Mouse (Mus musculus) CH12.LX (cell line): Measurements from ENCODE around the gene Uqcr11. TPM values are rescaled to one million over a fixed set of nuclear protein-coding genes. Genes with fewer than 3 reads are reported as not detected.

Source experiments
- DNase-seq: peaks from one replicate; pipeline ENCODE4 v3.0.0-alpha.2; 2013; ENCODE audit errors: extremely low read depth
- H3K27ac ChIP-seq: 2 replicates; pipeline ENCODE4 v1.5.1; 2012; ENCODE audit warnings: low read depth, mild to moderate bottlenecking, control low read depth, moderate library complexity; ENCODE audit not compliant: insufficient read depth
- H3K27me3 ChIP-seq: replicated peaks from 2 replicates; pipeline ENCODE3; 2012; ENCODE audit warnings: inconsistent platforms
- H3K36me3 ChIP-seq, 2 experiments: replicated peaks in 1 of 2; 2 replicates each; pipeline versions ENCODE3 to v1.6.1; 2012; ENCODE audit warnings: inconsistent platforms in 1 of 2, low read length in 1 of 2, mild to moderate bottlenecking in 1 of 2, mixed read lengths in 1 of 2, moderate library complexity in 1 of 2; ENCODE audit not compliant: control insufficient read depth in 1 of 2, insufficient read depth in 1 of 2
- H3K4me1 ChIP-seq, 2 experiments: 2 replicates each; pipeline ENCODE4 v1.6.1; 2012; ENCODE audit warnings: inconsistent platforms in 1 of 2, moderate library complexity in 1 of 2; ENCODE audit not compliant: insufficient read depth in 2 of 2, control insufficient read depth in 1 of 2
- H3K4me2 ChIP-seq: 2 replicates; pipeline ENCODE4 v1.6.1; 2012; ENCODE audit warnings: low read depth, mild to moderate bottlenecking, control low read depth; ENCODE audit not compliant: poor library complexity, insufficient read depth, severe bottlenecking
- H3K4me3 ChIP-seq, 3 experiments: fragments of 150-350 bp in 1 of 3; sonication (generic) in 1 of 3; replicated peaks in 1 of 3; 2 replicates each; pipeline versions ENCODE3 to v1.5.1; 2011 to 2012; ENCODE audit warnings: low read depth in 2 of 3, low read length in 2 of 3, mild to moderate bottlenecking in 2 of 3, moderate library complexity in 2 of 3, control low read depth in 1 of 3, improper control_type of control experiment in 1 of 3, inconsistent platforms in 1 of 3, mixed read lengths in 1 of 3; ENCODE audit not compliant: poor library complexity in 1 of 3
- H3K79me2 ChIP-seq: replicated peaks from 2 replicates; pipeline ENCODE4 v1.6.1; 2012; ENCODE audit warnings: mild to moderate bottlenecking, moderate library complexity; ENCODE audit not compliant: control insufficient read depth, poor library complexity, insufficient read depth, severe bottlenecking; ENCODE audit errors: extremely low read depth
- H3K9ac ChIP-seq: 2 replicates; pipeline ENCODE4 v1.6.1; 2012; ENCODE audit warnings: low read depth, mild to moderate bottlenecking, control low read depth, moderate library complexity; ENCODE audit not compliant: insufficient read depth
- H3K9me3 ChIP-seq: replicated peaks from 2 replicates; pipeline ENCODE3; 2012; ENCODE audit warnings: low read length, inconsistent platforms, mixed read lengths
- EP300 ChIP-seq: IDR thresholded peaks from 2 replicates; pipeline ENCODE4 v1.6.1; 2011; ENCODE audit warnings: low read length, improper control_type of control experiment
- HCFC1 ChIP-seq: IDR thresholded peaks from 2 replicates; pipeline ENCODE4 v1.6.1; 2012; ENCODE audit warnings: low read depth, mild to moderate bottlenecking, inconsistent platforms, low read length, improper control_type of control experiment
- IRF4 ChIP-seq: IDR thresholded peaks from 2 replicates; pipeline ENCODE4 v1.6.1; 2014; ENCODE audit warnings: low read depth, mild to moderate bottlenecking, inconsistent platforms, low read length, improper control_type of control experiment
- JUND ChIP-seq: conservative IDR thresholded peaks from 2 replicates; pipeline ENCODE4 v1.6.1; 2011; ENCODE audit warnings: low read depth, low read length, improper control_type of control experiment
- KAT2A ChIP-seq: IDR thresholded peaks from 2 replicates; pipeline ENCODE4 v1.6.1; 2012; ENCODE audit warnings: low read length, improper control_type of control experiment, inconsistent platforms; ENCODE audit not compliant: insufficient replicate concordance
- MAFK ChIP-seq: IDR thresholded peaks from 2 replicates; pipeline ENCODE4 v1.6.1; 2011; ENCODE audit warnings: low read length, improper control_type of control experiment; ENCODE audit not compliant: insufficient replicate concordance
- MEF2A ChIP-seq: IDR thresholded peaks from 2 replicates; pipeline ENCODE4 v1.6.1; 2014; ENCODE audit warnings: low read depth, mild to moderate bottlenecking, inconsistent platforms, low read length, improper control_type of control experiment, borderline replicate concordance
- NELFE ChIP-seq: IDR thresholded peaks from 2 replicates; pipeline ENCODE4 v1.6.1; 2011; ENCODE audit warnings: low read depth, low read length, improper control_type of control experiment
- NRF1 ChIP-seq: IDR thresholded peaks from 2 replicates; pipeline ENCODE4 v1.6.1; 2014; ENCODE audit warnings: low read depth, mild to moderate bottlenecking, inconsistent platforms, low read length, improper control_type of control experiment, moderate library complexity
- RAD21 ChIP-seq: IDR thresholded peaks from 2 replicates; pipeline ENCODE4 v1.6.1; 2011; ENCODE audit warnings: low read depth, mild to moderate bottlenecking, low read length, improper control_type of control experiment, moderate library complexity
- RCOR1 ChIP-seq: conservative IDR thresholded peaks from 2 replicates; pipeline ENCODE4 v1.6.1; 2012; ENCODE audit warnings: low read depth, mild to moderate bottlenecking, inconsistent platforms, low read length, improper control_type of control experiment
- SIN3A ChIP-seq: IDR thresholded peaks from 2 replicates; pipeline ENCODE4 v1.6.1; 2012; ENCODE audit warnings: low read length, improper control_type of control experiment, inconsistent platforms
- SMC3 ChIP-seq: IDR thresholded peaks from 2 replicates; pipeline ENCODE4 v1.6.1; 2011; ENCODE audit warnings: low read depth, low read length, improper control_type of control experiment
- TBP ChIP-seq: conservative IDR thresholded peaks from 2 replicates; pipeline ENCODE4 v1.6.1; 2011; ENCODE audit warnings: low read depth, low read length, improper control_type of control experiment
- UBTF ChIP-seq: IDR thresholded peaks from 2 replicates; pipeline ENCODE4 v1.6.1; 2012; ENCODE audit warnings: low read depth, mild to moderate bottlenecking, inconsistent platforms, low read length, improper control_type of control experiment, moderate library complexity
- USF1 ChIP-seq: IDR thresholded peaks from 2 replicates; pipeline ENCODE4 v1.6.1; 2014; ENCODE audit warnings: low read depth, mild to moderate bottlenecking, inconsistent platforms, low read length, improper control_type of control experiment
- USF2 ChIP-seq: conservative IDR thresholded peaks from 2 replicates; pipeline ENCODE4 v1.6.1; 2011; ENCODE audit warnings: low read depth, low read length, improper control_type of control experiment
- ZNF384 ChIP-seq: IDR thresholded peaks from 2 replicates; pipeline ENCODE4 v1.6.1; 2012; ENCODE audit warnings: low read depth, low read length, improper control_type of control experiment, inconsistent platforms
- dilution Hi-C: fragments of 300-500 bp; cut with MboI; formaldehyde crosslinking; loops from 2 replicates; pipeline ENCODE4 v1.14.3; 2020; ENCODE audit warnings: low sequenced_read_pairs; ENCODE audit not compliant: extremely low pct_unique_long_range_greater_than_20kb, extremely low pct_ligation_motif_present
- in situ Hi-C: fragments of 300-500 bp; cut with MboI; formaldehyde crosslinking; loops from 3 replicates; pipeline ENCODE4 v1.14.3; 2019; ENCODE audit warnings: low sequenced_read_pairs, low pct_ligation_motif_present, low pct_unique_long_range_greater_than_20kb, mixed read lengths
- polyA plus RNA-seq: library from polyadenylated mRNA; unstranded; fragments of >175 nt; gene quantifications from 2 replicates; pipeline ENCODE4 v1.2.1, GENCODE M21; 2012; ENCODE audit warnings: low read depth; ENCODE audit not compliant: insufficient read length
- total RNA-seq, 2 experiments: library from RNA; depleted of rRNA; stranded (reverse); fragments of 300-350 nt in 1 of 2; fragments of >200 nt in 1 of 2; gene quantifications; 2 replicates each; pipeline ENCODE4 v1.2.3; 2012 to 2014

Gene Uqcr11
- total and polyA plus RNA-seq, 3 experiments: 206 to 466 (median 444) TPM

DNA sequence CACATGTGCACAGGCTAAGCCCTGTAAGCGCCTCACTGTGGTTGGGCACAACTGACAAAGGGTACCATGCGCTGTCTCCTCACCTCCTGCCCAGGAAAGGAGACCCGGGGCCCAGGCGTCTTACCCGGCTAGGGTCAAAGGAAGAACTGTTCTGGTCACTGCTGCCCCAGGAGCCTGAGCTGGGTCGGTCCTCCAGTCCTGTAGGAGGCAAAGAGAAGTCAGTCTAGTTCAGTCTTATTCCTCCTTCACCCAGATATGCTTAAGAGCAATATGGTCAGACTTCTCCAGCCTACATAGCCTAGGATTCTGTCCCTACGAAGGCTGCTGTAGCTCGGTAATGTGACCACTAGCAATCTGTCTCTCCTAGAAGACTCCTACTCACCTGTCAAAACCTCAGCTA, 14.6 kb upstream of the Uqcr11 start:
- Histone ChIP-seq H3K9ac (no peak overlapping the region), H3K9me3 (peaks cover 8% of the 10 kb centered on the region), H3K4me1 (peaks cover 11 to 35% of the 10 kb centered on the region in 2 experiments), H3K4me3 (no peak overlapping the region), H3K79me2 (peaks cover 12% of the 10 kb centered on the region), H3K36me3 (peaks cover 85 to 98% of the 10 kb centered on the region in 2 experiments), H3K27me3 (no peaks in the 10 kb centered on the region), H3K4me2 (no peak overlapping the region), H3K27ac (no peak overlapping the region)
- in situ Hi-C loops (no loop called here), dilution Hi-C loops (no loop called here)
- TF ChIP-seq SIN3A (no peak), UBTF (no peak), JUND (no peak), MEF2A (no peak), RAD21 (no peak), RCOR1 (no peak), TBP (no peak), ZNF384 (no peak), IRF4 (no peak), NRF1 (no peak), NELFE (no peak), SMC3 (no peak), MAFK (no peak), USF2 (no peak), HCFC1 (no peak), EP300 (no peak), USF1 (no peak)
- DNase-seq: no peak

DNA sequence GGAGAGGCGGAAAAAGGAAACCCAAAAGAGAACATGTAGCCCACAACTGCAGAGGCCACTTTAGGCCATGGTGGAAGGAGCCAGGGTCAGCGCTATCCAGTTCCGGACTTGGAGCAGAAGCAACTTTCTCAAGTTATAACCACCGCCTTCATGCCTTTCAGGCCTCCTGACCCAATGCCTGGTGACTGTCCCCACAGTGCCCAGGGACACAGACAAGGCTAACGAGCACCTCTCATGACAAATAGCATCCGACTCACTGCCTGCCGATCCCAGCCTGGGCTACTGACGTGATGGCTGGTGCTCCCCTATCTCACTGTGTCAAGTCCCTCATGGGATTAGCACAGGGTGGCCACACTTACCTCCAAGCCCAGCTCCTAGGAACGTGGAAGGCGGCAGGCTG, 14.1 kb upstream of the Uqcr11 start:
- Histone ChIP-seq H3K36me3 (peaks cover 85 to 98% of the 10 kb centered on the region in 2 experiments), H3K4me1 (peaks cover 10 to 32% of the 10 kb centered on the region in 2 experiments), H3K27me3 (no peaks in the 10 kb centered on the region), H3K9ac (no peak overlapping the region), H3K9me3 (peaks cover 6% of the 10 kb centered on the region), H3K4me3 (no peak overlapping the region), H3K27ac (no peak overlapping the region), H3K79me2 (peaks cover 10% of the 10 kb centered on the region), H3K4me2 (no peak overlapping the region)
- dilution Hi-C loops (no loop called here), in situ Hi-C loops (no loop called here)
- no peak for TF ChIP-seq KAT2A
- TF ChIP-seq UBTF: no peak
- no peak for TF ChIP-seq EP300
- TF ChIP-seq TBP: no peak
- DNase-seq: no peak
